Mouse (Mus musculus) liver, adult 2 months (tissue): ENCODE results near the gene Clasp1. TPM values are rescaled to one million over a fixed set of nuclear protein-coding genes. Genes with fewer than 3 reads are reported as not detected.
A peak's percentile ranks its signal among the peaks of the same experiment; 100 is the strongest.

ENCODE experiments used
- DNase-seq: peaks from one replicate; pipeline ENCODE4 v3.0.0-alpha.2; 2011; ENCODE audit warnings: low read depth, low spot score; ENCODE audit errors: extremely low read depth
- H3K27ac ChIP-seq: fragments of 200-500 bp; replicated peaks from 2 replicates; pipeline ENCODE4 v1.5.1; 2012; ENCODE audit warnings: low read depth, mild to moderate bottlenecking, control low read depth, inconsistent platforms, low read length; ENCODE audit not compliant: insufficient read depth
- H3K27me3 ChIP-seq: fragments of 200-500 bp; 2 replicates; pipeline ENCODE4 v1.6.1; 2012; ENCODE audit warnings: mild to moderate bottlenecking, moderate library complexity, low read length, inconsistent platforms; ENCODE audit not compliant: control insufficient read depth, insufficient read depth
- H3K36me3 ChIP-seq: fragments of 200-500 bp; 2 replicates; pipeline ENCODE4 v1.6.1; 2012; ENCODE audit warnings: low read length, inconsistent platforms; ENCODE audit not compliant: control insufficient read depth, insufficient read depth
- H3K4me1 ChIP-seq: fragments of 200-500 bp; 2 replicates; pipeline ENCODE4 v1.6.1; 2011; ENCODE audit warnings: low read length; ENCODE audit not compliant: control insufficient read depth, insufficient read depth
- H3K4me3 ChIP-seq: fragments of 200-500 bp; 2 replicates; pipeline ENCODE4 v1.5.1; 2011; ENCODE audit warnings: low read depth, mild to moderate bottlenecking, control low read depth, low read length, moderate library complexity; ENCODE audit not compliant: insufficient read depth
- H3K79me2 ChIP-seq: fragments of 200-500 bp; 2 replicates; pipeline ENCODE4 v1.6.1; 2012; ENCODE audit warnings: inconsistent platforms, mild to moderate bottlenecking, low read length, moderate library complexity; ENCODE audit not compliant: control insufficient read depth, insufficient read depth
- H3K9ac ChIP-seq: fragments of 200-500 bp; 2 replicates; pipeline ENCODE4 v1.6.1; 2012; ENCODE audit warnings: low read depth, mild to moderate bottlenecking, control low read depth, inconsistent platforms, low read length
- CTCF ChIP-seq: fragments of 200-500 bp; IDR thresholded peaks from 2 replicates; pipeline ENCODE4 v1.5.1; 2011; ENCODE audit warnings: low read depth, low read length, control low read depth
- POLR2A ChIP-seq: fragments of 200-500 bp; IDR thresholded peaks from 2 replicates; pipeline ENCODE4 v1.6.1; 2011; ENCODE audit warnings: low read length, control low read depth; ENCODE audit not compliant: insufficient read depth; ENCODE audit errors: extremely low read depth
- WGBS: fragments of 180-500 bp; shearing (Covaris S2); methylation state at CpG from one replicate; pipeline ENCODE4 v1.1.7; 2018; 5-methylcytosine and 5-hydroxymethylcytosine counted together
- polyA plus RNA-seq: library from polyadenylated mRNA; depleted of rRNA; stranded (reverse); fragments of >200 nt; gene quantifications from 2 replicates; pipeline ENCODE4 v1.2.3, GENCODE M21; 2012
- total RNA-seq: library from RNA; depleted of rRNA; stranded (reverse); fragments of >200 nt; gene quantifications from 2 replicates; pipeline ENCODE4 v1.2.3, GENCODE M21; 2014

Gene Clasp1
- total and polyA plus RNA-seq, 2 experiments, result 4.1 to 12.1 TPM

GRCm38 (mm10) chr1:118390266-118390660, 1.4 kb downstream of the Clasp1 start:
- H3K27me3 ChIP-seq, result no peaks in the 10 kb centered on the region
- peaks cover 5% of the 10 kb centered on the region for H3K4me1 ChIP-seq
- H3K36me3 ChIP-seq, result no peaks in the 10 kb centered on the region
- H3K79me2 ChIP-seq, result peaks cover 21% of the 10 kb centered on the region; the same call in 1 of the 2 replicates
- no peak overlapping the region for H3K27ac ChIP-seq
- no peak for TF ChIP-seq POLR2A
- TF ChIP-seq CTCF, result no peak
- no peak for DNase-seq
- peak overlapping the region; percentile 86 for H3K9ac ChIP-seq
- WGBS, result 24% methylated on average over 8 of the region's 8 CpGs
- H3K4me3 ChIP-seq, result peak overlapping the region; percentile 82

- 67% methylated on average over 2 of the region's 2 CpGs for WGBS
Observed at GRCm38 (mm10) chr1:118390871-118391387, 2.1 kb downstream of the Clasp1 start.

GRCm38 (mm10) chr1:118392246-118392645, 3.4 kb downstream of the Clasp1 start:
- Histone ChIP-seq H3K27ac (no peak overlapping the region), H3K4me3 (no peak overlapping the region), H3K36me3 (no peaks in the 10 kb centered on the region), H3K4me1 (peaks cover 5% of the 10 kb centered on the region), H3K9ac (no peak overlapping the region), H3K79me2 (peaks cover 28% of the 10 kb centered on the region; the same call in 1 of the 2 replicates), H3K27me3 (no peaks in the 10 kb centered on the region)
- WGBS, result 93% methylated on average over 2 of the region's 2 CpGs
- DNase-seq, result no peak
- TF ChIP-seq CTCF, result no peak
- no peak for TF ChIP-seq POLR2A

More at GRCm38 (mm10) chr1:118390871-118391387, 2.1 kb downstream of the Clasp1 start:
- Histone ChIP-seq H3K36me3 (no peaks in the 10 kb centered on the region), H3K4me3 (no peak overlapping the region), H3K27me3 (no peaks in the 10 kb centered on the region), H3K9ac (no peak overlapping the region), H3K79me2 (peaks cover 24% of the 10 kb centered on the region; the same call in 1 of the 2 replicates), H3K4me1 (peaks cover 5% of the 10 kb centered on the region), H3K27ac (no peak overlapping the region)
- no peak for TF ChIP-seq POLR2A
- TF ChIP-seq CTCF, result no peak
- no peak for DNase-seq

DNA sequence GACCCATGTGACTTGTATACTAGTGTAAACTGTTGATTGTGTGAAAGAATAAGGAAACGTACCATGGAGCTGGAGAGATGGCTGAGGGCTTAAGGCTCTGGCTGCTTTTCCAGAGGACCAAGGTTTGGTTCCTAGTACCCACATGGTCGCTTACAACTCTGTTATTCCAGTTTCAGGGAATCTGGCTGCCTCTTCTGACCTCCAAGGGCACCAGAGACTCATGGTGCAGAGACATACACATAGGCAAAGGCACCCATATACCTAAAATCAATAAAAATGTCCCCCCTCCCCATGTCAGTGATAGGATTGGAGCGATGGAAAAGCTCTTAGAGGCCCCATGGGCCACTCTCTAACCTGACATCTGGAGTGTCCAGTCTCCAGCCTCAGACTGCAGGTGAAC, 5.1 kb downstream of the Clasp1 start:
- Histone ChIP-seq H3K4me3 (no peak overlapping the region), H3K9ac (no peak overlapping the region), H3K79me2 (peaks cover 41% of the 10 kb centered on the region; the same call in 1 of the 2 replicates), H3K27me3 (no peaks in the 10 kb centered on the region), H3K4me1 (peaks cover 2% of the 10 kb centered on the region), H3K36me3 (no peaks in the 10 kb centered on the region), H3K27ac (no peak overlapping the region)
- 94% methylated on average over 3 of the region's 3 CpGs for WGBS
- no peak for DNase-seq
- no peak for TF ChIP-seq POLR2A

DNA sequence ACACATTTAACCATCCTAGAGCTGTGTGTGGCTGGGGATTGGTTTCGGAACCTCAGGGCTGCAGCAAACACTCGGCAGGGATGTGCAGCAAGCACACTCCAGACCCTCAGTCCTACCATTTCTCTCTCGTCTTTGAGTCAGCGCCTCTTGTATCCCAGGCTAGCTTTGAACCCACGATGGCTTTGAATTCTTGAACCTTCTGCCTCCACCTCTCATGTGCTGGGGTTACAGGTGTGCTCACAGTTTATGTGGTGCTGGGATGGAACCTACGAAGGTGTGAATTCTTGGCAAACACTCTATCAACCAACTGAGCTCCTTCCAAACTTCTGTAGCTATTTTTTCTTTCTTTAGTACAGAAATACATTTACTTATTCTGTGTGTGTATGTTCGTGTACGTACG, 9.0 kb downstream of the Clasp1 start:
- H3K4me1 ChIP-seq, result no peaks in the 10 kb centered on the region
- H3K27ac ChIP-seq, result no peak overlapping the region
- H3K79me2 ChIP-seq, result peaks cover 33% of the 10 kb centered on the region; the same call in 1 of the 2 replicates
- no peaks in the 10 kb centered on the region for H3K27me3 ChIP-seq
- no peak for DNase-seq
- WGBS, result 90% methylated on average over 9 of the region's 9 CpGs
- H3K4me3 ChIP-seq, result no peak overlapping the region
- no peak for TF ChIP-seq POLR2A
- no peak for TF ChIP-seq CTCF
- no peak overlapping the region for H3K9ac ChIP-seq
- no peaks in the 10 kb centered on the region for H3K36me3 ChIP-seq

- Histone ChIP-seq H3K27ac (no peak overlapping the region), H3K4me3 (no peak overlapping the region), H3K9ac (no peak overlapping the region), H3K27me3 (no peaks in the 10 kb centered on the region), H3K4me1 (no peaks in the 10 kb centered on the region), H3K79me2 (peaks cover 30% of the 10 kb centered on the region; the same call in 1 of the 2 replicates), H3K36me3 (no peaks in the 10 kb centered on the region)
- no peak for DNase-seq
- no peak for TF ChIP-seq CTCF
- 86% methylated on average over 6 of the region's 6 CpGs for WGBS
Observed at GRCm38 (mm10) chr1:118398567-118398966, 9.7 kb downstream of the Clasp1 start.
